Mouse (Mus musculus) midbrain, embryonic 13.5 days (tissue): Measurements from ENCODE around the gene Cdkn1b. TPM values are rescaled to one million over a fixed set of nuclear protein-coding genes. Genes with fewer than 3 reads are reported as not detected.
A peak's percentile ranks its signal among the peaks of the same experiment; 100 is the strongest.

Experiments
- ATAC-seq: fragments of 200-750 bp; cut with Nextera tagmentation; 2 replicates; pipeline ENCODE4 v1.8.0; 2017; ENCODE audit warnings: mild to moderate bottlenecking, moderate TSS enrichment, moderate library complexity
- H3K27ac ChIP-seq: fragments of 300-500 bp; sonication (generic); 2 replicates; pipeline ENCODE4 v1.5.1; 2015; ENCODE audit warnings: inconsistent platforms, mild to moderate bottlenecking, moderate library complexity
- H3K27me3 ChIP-seq: fragments of 300-500 bp; sonication (generic); 2 replicates; pipeline ENCODE4 v1.6.1; 2015; ENCODE audit warnings: mild to moderate bottlenecking, inconsistent platforms
- H3K36me3 ChIP-seq: fragments of 300-500 bp; sonication (generic); 2 replicates; pipeline ENCODE4 v1.6.1; 2015; ENCODE audit warnings: mild to moderate bottlenecking, inconsistent platforms
- H3K4me1 ChIP-seq: fragments of 300-500 bp; sonication (generic); replicated peaks from 2 replicates; pipeline ENCODE4 v1.6.1; 2015; ENCODE audit warnings: inconsistent platforms
- H3K4me2 ChIP-seq: fragments of 300-500 bp; sonication (generic); replicated peaks from 2 replicates; pipeline ENCODE4 v1.6.1; 2015; ENCODE audit warnings: moderate library complexity, mild to moderate bottlenecking, inconsistent platforms
- H3K4me3 ChIP-seq: fragments of 300-500 bp; sonication (generic); replicated peaks from 2 replicates; pipeline ENCODE4 v1.5.1; 2015; ENCODE audit warnings: mild to moderate bottlenecking, inconsistent platforms
- H3K9ac ChIP-seq: fragments of 300-500 bp; sonication (generic); replicated peaks from 2 replicates; pipeline ENCODE4 v1.6.1; 2015; ENCODE audit warnings: mild to moderate bottlenecking, inconsistent platforms
- H3K9me3 ChIP-seq: fragments of 300-500 bp; sonication (generic); 2 replicates; pipeline ENCODE4 v1.6.1; 2016; ENCODE audit warnings: mild to moderate bottlenecking, inconsistent platforms
- whole genome bisulfite sequencing: fragments of 180-500 bp; shearing (Covaris S2); methylation state at CpG from one replicate; pipeline ENCODE4 v1.1.7; 2015; 5-methylcytosine and 5-hydroxymethylcytosine counted together
- polyA plus RNA-seq: library from polyadenylated mRNA; unstranded; fragments of >200 nt; fragmentation: Nextera tagmentation; extraction: Ambion mirVana; gene quantifications from 2 replicates; pipeline ENCODE4 v1.2.1, GENCODE M21; 2015

The Cdkn1b gene
- polyA plus RNA-seq, 1 experiment from 2014 or later: 35.1 TPM

DNA sequence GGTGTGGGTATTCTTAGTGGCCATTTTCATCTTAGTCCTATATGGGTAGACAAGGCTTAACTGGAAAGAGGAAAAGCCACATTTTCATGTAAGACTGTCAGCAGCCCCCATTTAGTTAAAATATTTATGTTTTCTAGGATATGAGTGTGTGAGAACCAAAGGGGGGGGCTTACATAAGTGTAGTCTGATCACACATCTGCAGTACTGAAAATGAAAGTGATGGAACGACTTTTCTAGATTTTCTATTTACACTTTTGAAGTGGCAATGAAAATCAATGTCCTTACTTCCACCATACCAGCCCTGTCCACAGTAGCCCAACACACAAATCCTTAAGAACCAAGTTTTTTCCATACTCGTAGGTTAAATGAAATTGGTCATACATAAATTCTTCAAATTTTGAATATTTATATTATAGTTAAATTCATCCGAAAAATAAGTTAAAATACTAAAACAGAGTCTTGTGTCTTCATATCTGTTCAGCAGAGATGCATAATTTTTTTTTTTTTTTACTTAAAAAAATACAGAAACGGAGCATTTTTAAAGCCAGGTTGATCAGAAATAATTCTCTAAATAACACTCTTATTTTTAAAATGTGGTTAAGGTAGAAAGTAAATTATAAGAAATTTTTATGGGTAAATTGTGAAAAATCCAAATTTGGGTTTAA lies 5.6 kb downstream of the Cdkn1b start:
- peaks cover 55% of the 10 kb centered on the region for H3K4me1 ChIP-seq
- ATAC-seq: no peak
- no peaks in the 10 kb centered on the region for H3K27me3 ChIP-seq
- 59% methylated on average over 4 of the region's 4 CpGs for WGBS
- H3K4me2 ChIP-seq: peak overlapping the region; percentile 24
- no peak overlapping the region for H3K27ac ChIP-seq
- no peaks in the 10 kb centered on the region for H3K36me3 ChIP-seq
- H3K9ac ChIP-seq: no peak overlapping the region
- H3K4me3 ChIP-seq: 0 out of 2 replicates have a peak overlapping the region, but pooled peaks have one; percentile 4
- no peaks in the 10 kb centered on the region for H3K9me3 ChIP-seq

DNA sequence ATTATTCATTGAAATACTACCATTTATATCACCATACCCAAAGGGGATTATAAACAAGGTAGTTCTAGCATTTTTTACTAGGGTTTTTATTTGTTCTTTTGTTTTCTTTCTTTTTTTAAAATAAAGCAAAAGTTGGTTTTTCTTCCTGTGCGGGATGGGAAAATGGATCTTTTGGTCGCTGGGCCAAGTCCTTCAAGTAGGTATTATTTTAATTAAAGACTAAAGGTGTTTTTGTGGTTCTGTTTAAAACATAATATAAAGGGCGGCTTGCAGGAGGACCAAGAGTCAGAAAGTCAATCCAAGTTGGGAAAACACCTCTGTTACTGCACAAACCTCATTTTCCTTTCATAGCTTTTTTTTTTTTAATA lies 6.1 kb downstream of the Cdkn1b start:
- peak overlapping the region; percentile 59 for H3K4me3 ChIP-seq
- no peaks in the 10 kb centered on the region for H3K36me3 ChIP-seq
- 9% methylated on average over 3 of the region's 3 CpGs for WGBS
- H3K9me3 ChIP-seq: no peaks in the 10 kb centered on the region
- H3K27ac ChIP-seq: peak overlapping the region; percentile 97
- no peaks in the 10 kb centered on the region for H3K27me3 ChIP-seq
- H3K9ac ChIP-seq: peak overlapping the region; percentile 82
- peaks cover 55% of the 10 kb centered on the region for H3K4me1 ChIP-seq
- no peak for ATAC-seq
- peak overlapping the region; percentile 93 for H3K4me2 ChIP-seq

DNA sequence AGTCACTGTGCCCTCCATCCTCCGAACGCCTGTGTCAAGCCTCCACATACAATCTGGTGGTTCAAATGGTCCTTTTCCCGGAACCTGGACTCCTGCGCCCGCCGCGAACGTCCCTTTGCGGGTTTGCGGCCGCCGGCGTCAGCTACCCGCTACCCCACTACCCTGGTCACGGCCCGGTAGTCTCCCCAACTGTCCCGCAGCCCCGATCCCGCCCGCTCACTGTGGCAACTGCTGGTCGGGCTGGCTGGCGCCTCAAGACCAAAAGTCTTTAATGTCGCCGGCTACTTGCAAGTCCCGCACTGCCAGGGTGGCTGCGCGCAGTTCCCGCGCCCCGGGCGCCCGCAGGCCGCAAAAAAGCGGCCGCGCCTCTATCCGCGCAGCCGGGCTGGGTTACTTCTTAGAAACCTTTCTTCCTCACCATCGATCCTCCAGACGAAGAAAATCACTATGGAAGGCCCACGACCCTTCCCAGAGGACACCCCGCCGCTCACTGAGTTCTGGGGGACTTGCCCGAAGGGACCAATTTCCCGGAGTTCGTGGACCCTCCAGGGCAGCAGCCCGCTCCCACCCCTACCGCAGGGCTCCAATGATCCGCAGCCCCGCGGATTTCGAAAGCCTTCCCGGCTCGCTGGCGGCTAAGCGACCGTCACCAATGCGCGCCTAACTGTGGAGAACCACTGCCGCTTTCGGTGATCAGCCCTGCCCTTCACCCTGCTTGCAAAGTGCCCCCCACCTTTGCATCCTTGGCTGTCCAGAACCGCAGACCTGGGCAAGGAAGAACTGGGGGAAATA lies 6.8 kb downstream of the Cdkn1b start:
- Histone ChIP-seq H3K27me3 (no peaks in the 10 kb centered on the region), H3K27ac (peak overlapping the region; percentile 97), H3K9me3 (no peaks in the 10 kb centered on the region), H3K4me3 (peak overlapping the region; percentile 59), H3K4me1 (peaks cover 51% of the 10 kb centered on the region), H3K9ac (peak overlapping the region; percentile 82), H3K36me3 (no peaks in the 10 kb centered on the region), H3K4me2 (peak overlapping the region; percentile 93)
- peak; percentile 53 for ATAC-seq
- under 1% methylated on average over 63 of the region's 63 CpGs for WGBS

DNA sequence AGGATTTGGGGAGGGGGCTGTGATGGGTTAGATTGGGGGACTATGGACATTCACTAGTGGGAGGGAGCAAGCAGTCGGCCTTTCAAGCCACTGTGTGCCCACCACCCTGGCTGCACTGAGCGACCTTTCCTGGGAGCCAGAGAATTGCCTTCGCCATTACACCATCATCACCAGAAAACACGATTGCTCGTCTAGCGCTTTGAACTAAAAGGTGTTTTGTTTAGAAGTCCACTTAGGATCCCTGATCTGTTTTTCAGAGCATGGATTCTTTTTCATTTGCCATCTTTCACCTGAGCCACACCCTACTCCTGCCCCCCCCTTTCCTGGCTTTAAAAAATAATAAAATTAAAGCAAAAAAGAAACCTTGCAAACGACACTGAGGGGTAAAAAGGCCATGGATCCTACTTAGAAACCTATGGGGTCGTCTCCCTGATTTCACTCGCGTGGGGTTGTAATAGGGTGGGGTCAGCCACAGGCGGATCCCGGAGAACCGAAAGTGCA lies 7.4 kb downstream of the Cdkn1b start:
- Histone ChIP-seq H3K27ac (peak overlapping the region; percentile 97), H3K4me2 (peak overlapping the region; percentile 93), H3K4me3 (peak overlapping the region; percentile 59), H3K9ac (peak overlapping the region; percentile 82), H3K9me3 (no peaks in the 10 kb centered on the region), H3K36me3 (no peaks in the 10 kb centered on the region), H3K4me1 (peaks cover 45% of the 10 kb centered on the region), H3K27me3 (no peaks in the 10 kb centered on the region)
- peak; percentile 18 for ATAC-seq
- under 1% methylated on average over 13 of the region's 13 CpGs for WGBS

GRCm38 (mm10) chr6:134928096-134928888 lies 8.1 kb downstream of the Cdkn1b start:
- Histone ChIP-seq H3K9me3 (no peaks in the 10 kb centered on the region), H3K9ac (peak overlapping the region; percentile 82)

DNA sequence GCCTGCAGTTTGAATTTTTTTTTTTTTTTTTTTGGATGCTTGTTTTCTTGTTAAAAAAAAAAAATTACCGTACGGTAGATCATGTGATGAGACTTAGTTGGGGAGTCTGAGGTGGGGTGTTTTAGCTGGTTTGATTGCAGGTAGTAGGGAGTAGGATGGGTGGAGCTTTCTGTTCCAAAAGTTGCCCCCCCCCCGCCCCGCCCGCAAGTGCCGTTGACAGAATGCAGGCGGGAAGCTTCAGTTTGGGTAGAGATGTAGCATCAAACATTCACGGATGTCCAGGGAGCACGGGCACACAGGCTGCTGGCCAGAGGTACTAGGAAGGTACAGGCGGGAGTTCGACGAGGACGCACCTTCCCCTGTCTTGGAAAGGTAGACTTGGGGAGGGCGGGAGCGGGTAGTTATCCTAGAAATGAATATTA lies 8.7 kb downstream of the Cdkn1b start:
- Histone ChIP-seq H3K36me3 (no peaks in the 10 kb centered on the region), H3K9ac (peak overlapping the region; percentile 64), H3K4me3 (peak overlapping the region; percentile 59), H3K9me3 (no peaks in the 10 kb centered on the region), H3K27me3 (no peaks in the 10 kb centered on the region), H3K4me2 (peak overlapping the region; percentile 93), H3K4me1 (peaks cover 34% of the 10 kb centered on the region), H3K27ac (peak overlapping the region; percentile 97; the same call in 1 of the 2 replicates)
- peak; percentile 29 for ATAC-seq
- under 1% methylated on average over 15 of the region's 15 CpGs for WGBS

More at GRCm38 (mm10) chr6:134928096-134928888, 8.1 kb downstream of the Cdkn1b start:
- Histone ChIP-seq H3K27me3 (no peaks in the 10 kb centered on the region), H3K4me2 (peak overlapping the region; percentile 93), H3K4me1 (peaks cover 40% of the 10 kb centered on the region), H3K27ac (peak overlapping the region; percentile 97), H3K4me3 (peak overlapping the region; percentile 59), H3K36me3 (no peaks in the 10 kb centered on the region)
- ATAC-seq: peak; percentile 90
- under 1% methylated on average over 63 of the region's 63 CpGs for WGBS

GRCm38 (mm10) chr6:134929926-134930325 lies 9.7 kb downstream of the Cdkn1b start:
- Histone ChIP-seq H3K4me3 (peak overlapping the region; percentile 59), H3K4me2 (peak overlapping the region; percentile 93), H3K9me3 (no peaks in the 10 kb centered on the region), H3K27me3 (no peaks in the 10 kb centered on the region), H3K4me1 (peaks cover 30% of the 10 kb centered on the region), H3K27ac (no peak overlapping the region), H3K9ac (peak overlapping the region; percentile 46), H3K36me3 (no peaks in the 10 kb centered on the region)
- WGBS: 34% methylated on average over 4 of the region's 4 CpGs
- ATAC-seq: no peak

GRCm38 (mm10) chr6:134930383-134930782 lies 10.2 kb downstream of the Cdkn1b start:
- no peak for ATAC-seq
- Histone ChIP-seq H3K27me3 (no peaks in the 10 kb centered on the region), H3K4me2 (peak overlapping the region; percentile 93), H3K9me3 (no peaks in the 10 kb centered on the region), H3K27ac (no peak overlapping the region), H3K4me1 (peaks cover 27% of the 10 kb centered on the region), H3K4me3 (peak overlapping the region; percentile 59), H3K36me3 (no peaks in the 10 kb centered on the region), H3K9ac (peak overlapping the region; percentile 46)
- 78% methylated on average over 7 of the region's 7 CpGs for WGBS

- Histone ChIP-seq H3K4me2 (peak overlapping the region; percentile 93), H3K9me3 (no peaks in the 10 kb centered on the region), H3K27me3 (no peaks in the 10 kb centered on the region), H3K36me3 (no peaks in the 10 kb centered on the region), H3K27ac (no peak overlapping the region), H3K9ac (no peak overlapping the region), H3K4me1 (peaks cover 24% of the 10 kb centered on the region), H3K4me3 (peak overlapping the region; percentile 59; the same call in 1 of the 2 replicates)
- no peak for ATAC-seq
- 89% methylated on average over 3 of the region's 3 CpGs for WGBS
These were observed 10.9 kb downstream of the Cdkn1b start for GRCm38 (mm10) chr6:134931146-134931545.

DNA sequence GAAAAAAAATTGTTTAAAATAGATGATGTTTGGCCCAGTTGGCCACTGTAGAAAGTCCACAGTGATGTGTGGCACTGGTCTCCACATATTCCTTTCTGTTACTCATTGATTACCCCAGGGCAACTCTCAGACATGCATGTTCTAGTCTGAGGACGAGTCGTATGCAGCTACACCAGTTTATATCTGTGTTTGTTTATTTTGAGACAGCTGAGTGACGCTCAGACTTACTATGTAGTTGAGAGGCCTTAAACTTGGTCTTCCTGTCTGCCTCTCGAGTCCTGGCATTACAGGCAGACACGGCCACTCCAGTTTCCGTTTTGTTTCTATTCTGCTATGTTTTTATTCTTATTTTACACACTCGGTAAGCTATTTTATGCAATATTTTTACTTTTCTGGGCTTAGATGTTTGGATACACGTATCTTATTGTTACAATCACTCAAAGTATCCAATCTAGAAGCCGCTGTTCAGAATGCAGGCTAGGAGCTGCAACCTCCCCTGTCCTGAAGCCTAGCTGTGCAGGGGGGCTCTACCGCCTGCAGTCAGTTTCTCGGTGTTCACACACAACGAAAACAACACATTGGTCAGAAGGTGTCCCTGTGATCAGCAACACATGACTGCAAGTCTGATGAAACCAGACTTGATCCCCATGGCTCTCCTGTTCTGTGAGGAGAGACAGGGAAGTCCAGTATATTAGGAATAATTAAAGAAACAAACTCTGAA lies 12.4 kb downstream of the Cdkn1b start:
- H3K4me3 ChIP-seq: no peak overlapping the region
- H3K9me3 ChIP-seq: no peaks in the 10 kb centered on the region
- H3K36me3 ChIP-seq: no peaks in the 10 kb centered on the region
- no peaks in the 10 kb centered on the region for H3K27me3 ChIP-seq
- 79% methylated on average over 12 of the region's 12 CpGs for WGBS
- H3K9ac ChIP-seq: no peak overlapping the region
- H3K27ac ChIP-seq: no peak overlapping the region
- no peak for ATAC-seq
- peaks cover 10% of the 10 kb centered on the region for H3K4me1 ChIP-seq
- H3K4me2 ChIP-seq: 0 out of 2 replicates have a peak overlapping the region, but pooled peaks have one; percentile 14

DNA sequence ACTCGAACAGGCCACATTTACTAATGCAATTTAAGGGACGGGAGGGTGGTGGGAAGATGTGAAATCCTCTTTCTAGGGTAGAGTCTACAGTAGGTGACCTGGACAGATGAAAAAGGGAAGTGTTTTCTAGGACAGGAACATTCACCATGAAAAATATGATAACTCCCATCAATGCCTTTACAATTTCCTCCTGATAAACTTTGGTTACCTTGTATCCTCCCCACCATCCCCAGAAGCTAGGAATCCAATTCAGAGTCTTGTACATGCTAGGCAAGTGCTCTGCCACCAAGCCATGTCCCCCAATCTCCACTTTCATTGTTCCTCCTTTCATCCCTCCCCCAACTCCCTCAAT lies 13.0 kb downstream of the Cdkn1b start:
- Histone ChIP-seq H3K4me3 (no peak overlapping the region), H3K27me3 (no peaks in the 10 kb centered on the region), H3K36me3 (no peaks in the 10 kb centered on the region), H3K27ac (no peak overlapping the region), H3K9ac (no peak overlapping the region), H3K4me1 (peaks cover 7% of the 10 kb centered on the region; the same call in 1 of the 2 replicates), H3K9me3 (no peaks in the 10 kb centered on the region), H3K4me2 (no peak overlapping the region)
- WGBS: 93% methylated on average over 2 of the region's 2 CpGs
- no peak for ATAC-seq
